23 mouse cellular contexts compared by ENCODE assay signal in genomic region chr1:106692599-106692998, GRCm38 (mm10). TPM values are rescaled to one million over a fixed set of nuclear protein-coding genes. Genes with fewer than 3 reads are reported as not detected.
DNase-seq lines count a peak whose midpoint lies in the region; ATAC-seq and TF ChIP-seq lines count a peak whose summit lies in the region.
"Had no signal": no experiment of that assay in that cellular context is flagged by ENCODE, and none has a peak within 500 bp of the region (broad histone marks: within the 10 kb centered on the region; RNA-seq: fewer than 3 reads in every experiment).

No protein-coding gene starts in this region.

- no peak for TF ChIP-seq CTCF in liver, postnatal 0 days (IDR thresholded peaks at IDR 0.05; ENCODE audit: low read depth)
- no peak for TF ChIP-seq CTCF in G1E (IDR thresholded peaks at IDR 0.05; ENCODE audit: low read depth, low read length)

- H3K9ac ChIP-seq in liver, embryonic 11.5 days (ENCODE audit: low read depth, low read length), result no peak overlapping the region
- H3K9ac ChIP-seq in liver, postnatal 0 days (replicated peaks), result no peak overlapping the region
- H3K9ac ChIP-seq in liver, embryonic 16.5 days (ENCODE audit: low read depth, low read length), result no peak overlapping the region
- H3K9ac ChIP-seq: embryonic facial prominence, embryonic 13.5 days; forebrain, embryonic 12.5 days; forebrain, embryonic 15.5 days; heart, embryonic 13.5 days; hindbrain, embryonic 15.5 days had no signal

- no peak overlapping the region for H3K4me2 ChIP-seq in liver, embryonic 11.5 days
- H3K4me2 ChIP-seq in liver, postnatal 0 days (ENCODE audit: low read depth, low read length), result no peak overlapping the region
- no peak overlapping the region for H3K4me2 ChIP-seq in liver, embryonic 16.5 days (ENCODE audit: low read depth, low read length)
- H3K4me2 ChIP-seq: embryonic facial prominence, embryonic 13.5 days; forebrain, embryonic 12.5 days; forebrain, embryonic 15.5 days; heart, embryonic 13.5 days; hindbrain, embryonic 15.5 days had no signal

- peaks cover 3% of the 10 kb centered on the region; the same call in 1 of the 2 replicates for H3K4me1 ChIP-seq in liver, embryonic 11.5 days (replicated peaks; ENCODE audit: control insufficient read depth, insufficient read depth, low read length)
- H3K4me1 ChIP-seq in liver, postnatal 0 days (ENCODE audit: insufficient read depth), result peaks cover 3% of the 10 kb centered on the region; the same call in 1 of the 2 replicates
- H3K4me1 ChIP-seq in G1E (ENCODE audit: insufficient read depth, low read depth, low read length), result no peaks in the 10 kb centered on the region
- H3K4me1 ChIP-seq in liver, embryonic 16.5 days (ENCODE audit: control insufficient read depth, low read depth, low read length), result no peaks in the 10 kb centered on the region
- peaks cover 34% of the 10 kb centered on the region for H3K4me1 ChIP-seq in heart, embryonic 10.5 days
- H3K4me1 ChIP-seq: embryonic facial prominence, embryonic 13.5 days; forebrain, embryonic 12.5 days; hindbrain, embryonic 15.5 days had no signal

- H3K27me3 ChIP-seq in liver, embryonic 11.5 days (replicated peaks; ENCODE audit: control insufficient read depth, insufficient read depth, low read length), result no peaks in the 10 kb centered on the region
- H3K27me3 ChIP-seq in liver, postnatal 0 days (ENCODE audit: insufficient read depth, low read length), result no peaks in the 10 kb centered on the region
- peaks cover 11% of the 10 kb centered on the region for H3K27me3 ChIP-seq in G1E (ENCODE audit: insufficient read depth, low read length)
- no peaks in the 10 kb centered on the region for H3K27me3 ChIP-seq in liver, embryonic 16.5 days (ENCODE audit: control insufficient read depth, insufficient read depth, low read depth, low read length)
- no peaks in the 10 kb centered on the region for H3K27me3 ChIP-seq in heart, embryonic 10.5 days (ENCODE audit: insufficient read depth, poor library complexity, severe bottlenecking)
- H3K27me3 ChIP-seq: embryonic facial prominence, embryonic 13.5 days; forebrain, embryonic 12.5 days; forebrain, embryonic 15.5 days; heart, embryonic 13.5 days; hindbrain, embryonic 15.5 days had no signal

- no peak overlapping the region for H3K4me3 ChIP-seq in liver, embryonic 11.5 days (ENCODE audit: low read depth, low read length)
- H3K4me3 ChIP-seq in liver, postnatal 0 days (ENCODE audit: low read depth, low read length), result no peak overlapping the region
- no peak overlapping the region for H3K4me3 ChIP-seq in G1E (ENCODE audit: low read depth, low read length)
- no peak overlapping the region for H3K4me3 ChIP-seq in liver, embryonic 16.5 days (ENCODE audit: low read depth, low read length)
- H3K4me3 ChIP-seq in heart, embryonic 10.5 days, result no peak overlapping the region
- H3K4me3 ChIP-seq: embryonic facial prominence, embryonic 13.5 days; erythroblast, embryonic 14.5 days; forebrain, embryonic 12.5 days; forebrain, embryonic 15.5 days; heart, embryonic 13.5 days; hindbrain, embryonic 15.5 days had no signal

- H3K36me3 ChIP-seq in liver, embryonic 11.5 days (ENCODE audit: control insufficient read depth, insufficient read depth, low read length), result no peaks in the 10 kb centered on the region
- H3K36me3 ChIP-seq in liver, postnatal 0 days (replicated peaks; ENCODE audit: insufficient read depth, low read length), result no peaks in the 10 kb centered on the region
- no peaks in the 10 kb centered on the region for H3K36me3 ChIP-seq in G1E (replicated peaks)
- no peaks in the 10 kb centered on the region for H3K36me3 ChIP-seq in liver, embryonic 16.5 days (ENCODE audit: control insufficient read depth, insufficient read depth)
- H3K36me3 ChIP-seq in heart, embryonic 10.5 days, result no peaks in the 10 kb centered on the region
- H3K36me3 ChIP-seq: embryonic facial prominence, embryonic 13.5 days; forebrain, embryonic 12.5 days; forebrain, embryonic 15.5 days; heart, embryonic 13.5 days; hindbrain, embryonic 15.5 days had no signal

- ATAC-seq in liver, embryonic 11.5 days (replicated peaks; ENCODE audit: low FRiP score), result peak; percentile 54; the same call in 1 of the 2 replicates
- ATAC-seq in liver, postnatal 0 days, result no peak
- ATAC-seq in G1E (ENCODE audit: extremely low read depth, insufficient number of reproducible peaks, low FRiP score, poor library complexity, severe bottlenecking), result peak; percentile 72
- ATAC-seq in liver, embryonic 16.5 days (ENCODE audit: low read depth), result peak; percentile 43; the same call in 1 of the 2 replicates
- ATAC-seq: forebrain, embryonic 15.5 days had no signal

- no peak overlapping the region for H3K27ac ChIP-seq in liver, embryonic 11.5 days (ENCODE audit: low read depth, low read length)
- no peak overlapping the region for H3K27ac ChIP-seq in liver, postnatal 0 days (ENCODE audit: low read depth)
- H3K27ac ChIP-seq in liver, embryonic 16.5 days (ENCODE audit: low read length), result no peak overlapping the region
- H3K27ac ChIP-seq in heart, embryonic 10.5 days, result no peak overlapping the region
- H3K27ac ChIP-seq: embryonic facial prominence, embryonic 13.5 days; forebrain, embryonic 12.5 days; forebrain, embryonic 15.5 days; heart, embryonic 13.5 days; hindbrain, embryonic 15.5 days had no signal

- no peak for TF ChIP-seq EP300 in liver, postnatal 0 days (IDR thresholded peaks at IDR 0.05; ENCODE audit: low read depth)

- H3K9me3 ChIP-seq in liver, embryonic 11.5 days (ENCODE audit: control insufficient read depth, low read length), result no peaks in the 10 kb centered on the region
- H3K9me3 ChIP-seq in liver, postnatal 0 days (ENCODE audit: low read length), result no peaks in the 10 kb centered on the region
- H3K9me3 ChIP-seq in G1E (replicated peaks), result no peaks in the 10 kb centered on the region
- no peaks in the 10 kb centered on the region for H3K9me3 ChIP-seq in liver, embryonic 16.5 days (replicated peaks; ENCODE audit: control insufficient read depth, low read length)
- no peaks in the 10 kb centered on the region for H3K9me3 ChIP-seq in heart, embryonic 10.5 days
- H3K9me3 ChIP-seq: embryonic facial prominence, embryonic 13.5 days; forebrain, embryonic 12.5 days; forebrain, embryonic 15.5 days; heart, embryonic 13.5 days; hindbrain, embryonic 15.5 days had no signal

- no peak for DNase-seq in liver, embryonic 11.5 days (ENCODE audit: low spot score)
- DNase-seq in liver, postnatal 0 days, result no peak
- DNase-seq in G1E (ENCODE audit: low spot score), result no peak
- DNase-seq in c-Kit-positive CD71-positive TER-119-positive erythroid progenitor cells, embryonic 14.5 days (ENCODE audit: low spot score), result peak; percentile 20
- DNase-seq in left cerebral cortex, adult 11 months (ENCODE audit: low spot score), result no peak
- no peak for DNase-seq in heart, embryonic 10.5 days (ENCODE audit: low spot score)
- no peak for DNase-seq in spleen, postnatal 14 days (ENCODE audit: low spot score in 2 of 2)
- DNase-seq: adrenal gland, adult 2 months; adrenal gland, postnatal 14 days; cerebellum, adult 18-20 months; cerebellum, adult 9-10 months; cerebellum, postnatal 14 days; gastrocnemius, postnatal 25 days; heart, adult 18-20 months; heart, postnatal 14 days; heart, postnatal 4 days had no signal

RNA-seq across cellular contexts. Expression of gene Bcl2, which starts 21.5 kb away (rescaled TPM):
- polyA plus RNA-seq in liver, embryonic 11.5 days (2014; fragmentation: Nextera tagmentation; extraction: Ambion mirVana), result 2.8 and 3.3 TPM in 2 replicates
- polyA plus RNA-seq in liver, postnatal 0 days (2015; fragmentation: Nextera tagmentation; extraction: Ambion mirVana), result 0.70 and 0.83 TPM in 2 replicates
- 2.9 and 4.1 TPM in 2 replicates for total RNA-seq in G1E (2014; fragmentation: Nextera tagmentation)
- total RNA-seq in G1E (2017), result 4.2 and 4.9 TPM in 2 replicates
- 0.98 and 1.2 TPM in 2 replicates for polyA plus RNA-seq in G1E (2012)
- polyA plus RNA-seq in liver, embryonic 16.5 days (2015; fragmentation: Nextera tagmentation; extraction: Ambion mirVana), result 0.77 and 0.97 TPM in 2 replicates
- polyA plus RNA-seq in heart, embryonic 10.5 days (2016; fragmentation: Nextera tagmentation; extraction: Ambion mirVana), result 12.1 and 15.0 TPM in 2 replicates
- polyA plus RNA-seq: erythroblast, embryonic 14.5 days had no signal
